Mouse (Mus musculus): ENCODE measurements around the gene Dpp6.

Dpp6 gene

GRCm38 (mm10) chr5:27066837-27067236 is 249.8 kb downstream of the Dpp6 start:
- CTCF ChIA-PET, result no interaction called here

GRCm38 (mm10) chr5:27075131-27075591 is 258.2 kb downstream of the Dpp6 start:
- CTCF ChIA-PET, result no interaction called here

GRCm38 (mm10) chr5:27076046-27076445 is 259.0 kb downstream of the Dpp6 start:
- CTCF ChIA-PET, result no interaction called here

DNA sequence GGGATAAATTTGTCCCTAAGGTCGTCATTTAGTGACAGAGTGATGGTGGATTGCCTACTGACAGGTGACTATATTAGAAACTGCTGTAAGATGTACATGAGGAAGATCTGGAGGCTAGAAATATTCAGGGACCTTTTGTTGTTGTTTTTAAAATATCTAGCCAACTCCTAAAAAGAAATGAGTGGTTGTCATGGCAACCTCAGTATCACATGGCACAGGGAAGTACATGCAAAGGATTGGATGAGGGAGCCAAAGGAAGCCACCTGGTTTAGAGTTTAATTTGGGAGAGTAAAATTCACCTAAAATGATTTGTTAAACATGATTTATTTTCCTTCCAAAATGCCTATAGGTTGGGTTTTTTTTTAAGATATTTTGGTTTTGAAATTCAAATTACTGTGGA is 260.8 kb downstream of the Dpp6 start:
- CTCF ChIA-PET, result no interaction called here

DNA sequence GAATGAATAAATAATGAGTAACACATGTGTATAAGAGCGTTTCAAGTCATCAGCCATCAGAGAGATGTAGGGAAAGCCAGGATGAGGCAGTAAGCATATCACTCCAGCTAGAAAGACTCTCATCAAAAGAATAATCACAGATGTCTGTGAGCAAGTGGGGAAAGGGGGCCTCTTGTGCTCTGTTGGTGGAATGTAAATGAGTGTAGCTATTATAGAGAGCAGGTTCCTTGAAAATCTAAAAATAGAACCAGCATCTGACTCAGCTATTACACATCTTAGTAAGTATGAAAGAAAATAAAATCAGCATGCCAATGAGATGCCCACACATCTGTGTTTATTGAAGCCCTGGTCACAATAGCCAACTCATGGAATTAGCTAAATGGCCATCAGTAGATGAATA is 264.3 kb downstream of the Dpp6 start:
- CTCF ChIA-PET, result no interaction called here

DNA sequence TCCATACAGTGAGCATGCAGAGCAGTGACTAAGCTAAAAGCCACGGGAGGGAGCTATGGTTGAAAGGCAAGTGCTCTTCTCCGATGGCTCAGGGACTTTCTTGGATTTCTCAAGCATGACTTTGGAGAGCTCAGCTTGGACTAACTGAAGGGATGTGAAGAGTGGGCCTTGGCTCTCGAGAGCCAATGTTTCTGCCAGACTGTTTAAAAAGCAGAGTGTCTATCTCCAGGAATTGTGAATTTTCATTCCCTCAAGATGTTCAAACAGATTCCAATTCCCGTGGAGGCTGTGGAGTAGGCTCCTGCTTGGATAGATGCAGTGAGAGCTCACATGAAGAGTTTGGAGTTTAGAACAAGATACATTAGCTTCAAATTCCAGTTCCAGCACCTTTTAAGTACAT is 266.8 kb downstream of the Dpp6 start:
- CTCF ChIA-PET, result no interaction called here

DNA sequence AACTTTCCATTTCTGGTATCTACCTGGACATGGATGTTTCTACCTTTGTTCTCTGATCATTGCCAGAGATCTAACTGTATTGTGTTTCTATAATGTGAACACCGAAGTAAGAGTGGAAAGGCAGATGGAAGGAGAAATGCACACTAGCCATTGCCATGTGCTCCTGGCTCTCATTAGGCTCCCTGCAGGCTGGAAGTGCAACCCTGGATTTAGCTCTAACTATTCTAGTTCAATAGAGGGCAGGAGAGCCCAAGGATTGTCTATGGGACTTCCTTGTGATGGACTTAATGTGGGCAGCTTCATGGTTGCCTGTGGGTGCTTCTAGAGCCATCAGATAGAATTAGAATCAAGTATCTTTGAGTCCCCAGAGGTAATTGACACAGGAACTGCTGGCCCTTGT is 291.2 kb downstream of the Dpp6 start:
- CTCF ChIA-PET, result no interaction called here

- CTCF ChIA-PET, result no interaction called here
Observed at GRCm38 (mm10) chr5:27122479-27122878, 305.5 kb downstream of the Dpp6 start.

- CTCF ChIA-PET, result no interaction called here
Observed at GRCm38 (mm10) chr5:27122944-27123343, 305.9 kb downstream of the Dpp6 start.

- CTCF ChIA-PET, result no interaction called here
Observed at GRCm38 (mm10) chr5:27126034-27126433, 309.0 kb downstream of the Dpp6 start.

GRCm38 (mm10) chr5:27133196-27133595 is 316.2 kb downstream of the Dpp6 start:
- CTCF ChIA-PET, result no interaction called here

DNA sequence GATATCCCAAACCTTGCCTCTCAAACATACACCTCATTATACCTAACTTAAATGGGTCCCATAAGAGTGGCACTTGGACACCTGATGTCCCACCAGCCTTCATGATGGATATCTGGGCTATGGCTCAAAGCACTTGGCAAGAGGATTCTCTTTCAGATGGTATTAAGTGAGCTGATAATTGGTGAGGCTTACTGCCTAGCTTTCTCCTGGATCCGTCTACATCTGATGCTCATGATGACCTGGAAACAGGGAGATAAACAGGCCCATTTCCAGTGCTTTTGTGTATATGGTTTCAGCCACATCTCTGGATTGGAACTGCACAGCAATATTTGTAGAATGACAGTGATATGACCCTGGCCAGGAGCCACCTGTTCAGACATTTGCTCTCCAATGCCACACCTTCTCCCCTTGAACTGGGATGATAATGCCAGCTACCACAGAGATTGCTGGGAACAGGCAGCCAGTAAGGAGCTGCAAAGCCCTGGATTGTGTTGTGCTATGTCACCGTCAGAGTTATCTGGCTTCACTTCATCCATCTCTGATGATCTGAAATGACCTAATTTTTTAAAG is 317.5 kb downstream of the Dpp6 start:
- CTCF ChIA-PET, result no interaction called here

- CTCF ChIA-PET, result no interaction called here
Observed at GRCm38 (mm10) chr5:27147397-27147945, 330.5 kb downstream of the Dpp6 start.

- CTCF ChIA-PET, result no interaction called here
Observed at GRCm38 (mm10) chr5:27151017-27151416, 334.0 kb downstream of the Dpp6 start.

- CTCF ChIA-PET, result no interaction called here
Observed at GRCm38 (mm10) chr5:27155671-27156070, 338.7 kb downstream of the Dpp6 start.

- CTCF ChIA-PET, result no interaction called here
Observed at GRCm38 (mm10) chr5:27156366-27156765, 339.4 kb downstream of the Dpp6 start.

GRCm38 (mm10) chr5:27161122-27161645 is 344.2 kb downstream of the Dpp6 start:
- CTCF ChIA-PET, result no interaction called here

DNA sequence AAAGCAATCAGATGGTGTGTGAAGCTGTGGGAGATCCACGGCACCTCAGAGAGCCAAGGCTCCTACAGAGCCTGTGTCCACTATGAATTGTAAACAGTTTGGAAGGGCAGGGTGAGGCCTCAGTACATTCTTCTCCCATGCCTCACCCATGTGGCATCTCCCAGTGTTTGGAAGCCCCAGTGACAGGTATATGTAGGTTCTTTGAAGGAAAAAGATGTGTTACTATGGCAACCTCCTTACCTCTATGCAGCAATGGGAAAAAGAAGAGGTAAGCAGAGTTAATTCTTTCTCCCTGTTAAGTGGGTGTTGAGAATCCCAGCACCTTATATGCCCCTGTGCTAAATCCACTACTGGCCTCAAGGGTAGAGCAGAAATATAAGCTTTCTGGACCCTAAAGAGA is 351.5 kb downstream of the Dpp6 start:
- CTCF ChIA-PET, result no interaction called here

- CTCF ChIA-PET, result no interaction called here
Observed at GRCm38 (mm10) chr5:27184963-27185362, 368.0 kb downstream of the Dpp6 start.

- CTCF ChIA-PET, result interaction anchor here (0.6 kb wide), 1 partner anchor 808 kb away, joined by 8 read pairs; no protein-coding TSS in a partner anchor
Observed at GRCm38 (mm10) chr5:27191242-27191969, 374.4 kb downstream of the Dpp6 start.

- CTCF ChIA-PET, result no interaction called here
Observed at GRCm38 (mm10) chr5:27194157-27194556, 377.2 kb downstream of the Dpp6 start.

DNA sequence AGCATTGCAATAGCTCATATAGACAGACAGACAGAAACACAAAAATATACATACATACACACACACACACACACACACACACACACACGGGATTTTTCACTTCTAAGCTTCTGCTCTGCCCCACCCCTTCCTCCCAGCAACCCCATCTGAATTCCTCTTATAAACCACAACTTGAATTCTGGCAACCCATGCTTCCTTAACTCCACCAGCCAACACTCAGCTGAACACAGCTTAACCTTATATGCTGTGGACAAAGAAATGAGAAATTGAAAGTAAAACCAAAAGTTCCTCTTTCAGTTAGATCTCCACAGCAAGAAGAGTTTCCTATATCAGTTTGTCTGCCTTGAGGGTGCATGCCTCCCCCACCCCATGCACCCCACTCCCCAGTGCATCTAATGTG is 378.0 kb downstream of the Dpp6 start:
- CTCF ChIA-PET, result no interaction called here

DNA sequence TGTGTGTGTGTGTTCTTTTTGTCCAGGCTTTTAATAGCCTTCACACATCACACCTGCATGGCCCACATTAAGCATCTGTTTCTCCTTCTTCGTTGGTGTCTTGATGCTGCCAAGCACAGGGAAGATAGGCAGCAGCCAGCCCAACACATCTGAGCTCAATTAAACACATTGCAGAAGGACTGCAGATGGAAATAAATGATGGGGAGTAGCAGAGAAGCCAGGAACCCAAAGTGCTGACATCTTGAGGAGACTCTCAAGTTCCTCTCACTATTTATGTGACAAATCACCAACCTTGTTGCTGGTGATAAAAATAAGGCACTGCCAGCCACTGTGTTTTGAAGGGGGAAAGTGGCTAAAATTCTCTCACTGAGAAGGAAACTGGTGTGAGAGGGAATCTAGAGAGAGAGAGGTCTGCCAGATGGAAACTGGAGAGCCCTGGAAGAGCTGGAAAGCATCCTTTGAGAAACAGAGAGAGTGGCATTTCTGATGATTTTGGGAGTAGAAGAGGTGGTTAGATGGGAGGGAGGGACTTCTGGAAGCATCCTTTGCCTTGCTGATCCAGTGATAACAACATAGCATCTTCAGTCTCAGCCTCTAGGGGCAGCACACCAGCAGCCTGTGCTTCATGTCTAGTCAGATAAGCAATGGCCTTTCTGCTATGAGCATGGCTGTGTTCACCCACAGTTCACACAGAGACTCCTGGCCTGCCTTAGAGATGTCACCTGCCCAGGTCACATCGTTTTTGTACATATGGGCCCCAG is 383.8 kb downstream of the Dpp6 start:
- CTCF ChIA-PET, result no interaction called here
